Mouse (Mus musculus) kidney, adult 2 months (tissue): ENCODE measurements around the gene Zfp629.

Experiments
- CTCF ChIP-seq: fragments of 200-500 bp; conservative IDR thresholded peaks from 2 replicates; pipeline ENCODE4 v1.5.1; 2011; ENCODE audit warnings: low read depth, mild to moderate bottlenecking, control low read depth, low read length, moderate library complexity, mixed read lengths; ENCODE audit not compliant: insufficient read depth, insufficient read length
- POLR2A ChIP-seq: fragments of 200-500 bp; IDR thresholded peaks from one replicate; pipeline ENCODE4 v1.6.1; 2011; ENCODE audit warnings: low read depth, low read length, control low read depth

DNA sequence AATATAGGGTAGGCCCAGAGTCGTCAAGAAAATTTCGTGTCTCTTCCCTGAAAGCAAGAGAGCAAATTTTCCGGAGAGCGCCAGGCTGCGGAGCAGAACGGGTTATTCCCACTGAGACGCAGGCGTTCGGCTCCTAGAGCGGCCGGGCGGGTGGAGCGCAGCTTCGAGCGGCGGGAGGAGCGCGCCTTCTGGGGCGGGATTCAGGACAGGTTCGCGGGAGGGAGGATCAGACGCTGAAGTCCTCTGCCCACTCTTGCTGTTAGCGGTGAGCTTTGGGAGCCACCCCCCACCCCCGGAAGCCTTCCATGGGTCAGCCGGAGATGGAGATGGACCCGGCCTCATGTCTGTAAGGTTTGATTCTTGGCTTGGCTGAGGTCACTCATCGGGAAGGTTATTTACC lies 21.4 kb upstream of the Zfp629 start:
- TF ChIP-seq POLR2A (no peak), CTCF (no peak)
